Comparison of ENCODE assay signal across 26 mouse cellular contexts in the genomic region with DNA sequence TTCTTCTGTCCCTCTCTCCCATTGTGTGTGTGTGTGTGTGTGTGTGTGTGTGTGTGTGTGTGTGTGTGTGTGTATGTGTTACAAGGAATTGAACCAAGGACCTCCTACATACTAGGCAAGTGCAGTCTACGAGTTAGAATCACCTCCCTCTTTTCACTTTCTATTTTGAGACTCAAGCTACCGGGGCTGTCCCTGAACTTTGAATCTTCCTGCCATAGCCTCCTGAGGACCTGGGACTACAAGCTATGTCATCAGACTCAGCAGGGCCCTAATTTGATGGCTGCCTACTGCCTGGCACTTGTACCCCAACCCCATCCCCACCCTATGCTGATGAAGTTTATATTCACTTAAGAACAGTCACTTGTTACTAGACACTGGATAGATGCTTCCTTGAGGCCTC. TPM values are rescaled to one million over a fixed set of nuclear protein-coding genes. Genes with fewer than 3 reads are reported as not detected.
DNase-seq lines count a peak whose midpoint lies in the region; TF ChIP-seq lines count a peak whose summit lies in the region.
"Had no signal": no experiment of that assay in that cellular context is flagged by ENCODE, and none has a peak within 500 bp of the region (broad histone marks: within the 10 kb centered on the region; RNA-seq: fewer than 3 reads in every experiment).

No protein-coding gene starts in this region.

- TF ChIP-seq EP300 in CH12.LX (IDR thresholded peaks at IDR 0.05; ENCODE audit: low read length), result no peak

- dilution Hi-C loops in CH12.LX (cut with MboI; ENCODE audit: extremely low pct_ligation_motif_present, extremely low pct_unique_long_range_greater_than_20kb, low sequenced_read_pairs), result no loop called here

- H3K27me3 ChIP-seq in CH12.LX (replicated peaks), result no peaks in the 10 kb centered on the region
- no peaks in the 10 kb centered on the region for H3K27me3 ChIP-seq in splenic B cell, adult 2 months (ENCODE audit: control insufficient read depth, insufficient read depth, low read length, poor library complexity, severe bottlenecking)
- H3K27me3 ChIP-seq: heart, embryonic 12.5 days; heart, embryonic 15.5 days had no signal

- DNase-seq in CD4-positive, CD25-positive, alpha-beta regulatory T cell, adult 2 months (ENCODE audit: low read depth, low spot score), result peak; percentile 63
- peak; percentile 71 for DNase-seq in CH12.LX (ENCODE audit: extremely low read depth)
- peak; percentile 71 for DNase-seq in induced T-regulatory cell, adult 2 months (ENCODE audit: low read depth)
- DNase-seq in splenic B cell, adult 2 months (ENCODE audit: low read depth, low spot score), result peak; percentile 23
- DNase-seq in thymus, postnatal 25 days, result no peak
- no peak for DNase-seq in layer of hippocampus, adult 9-11 months
- DNase-seq in cerebellum, postnatal 36 days, result no peak
- DNase-seq: adrenal gland, postnatal 14 days; cerebellum, adult 11-12 months; cerebellum, adult 9-10 months; cerebellum, postnatal 14 days; embryo, embryonic 11 days; gastrocnemius, postnatal 10 days; heart, adult 18-20 months; heart, postnatal 10 days; heart, postnatal 36 days; kidney, adult 2 months had no signal

- no peak for TF ChIP-seq CTCF in CH12.LX (conservative IDR thresholded peaks at IDR 0.05 in 1 of 2, IDR thresholded peaks at IDR 0.05 in 1 of 2; ENCODE audit: low read depth in 2 of 2, low read length in 2 of 2)

- in situ Hi-C loops in CH12.LX (cut with MboI; ENCODE audit: low pct_ligation_motif_present, low pct_unique_long_range_greater_than_20kb, low sequenced_read_pairs), result no loop called here

- H3K4me1 ChIP-seq in CH12.LX (ENCODE audit: control insufficient read depth in 1 of 2, insufficient read depth in 2 of 2), result peaks cover 28 to 74% of the 10 kb centered on the region in 2 experiments

- H3K27ac ChIP-seq in CH12.LX (ENCODE audit: insufficient read depth, low read depth), result peak overlapping the region; percentile 8; the same call in 1 of the 2 replicates
- H3K27ac ChIP-seq: embryonic facial prominence, embryonic 10.5 days; embryonic facial prominence, embryonic 13.5 days; forebrain, embryonic 12.5 days; forebrain, embryonic 15.5 days; heart, embryonic 15.5 days; hindbrain, embryonic 10.5 days; hindbrain, embryonic 13.5 days had no signal

- H3K4me2 ChIP-seq in CH12.LX (ENCODE audit: insufficient read depth, low read depth, poor library complexity, severe bottlenecking), result peak overlapping the region; percentile 60
- H3K4me2 ChIP-seq: embryonic facial prominence, embryonic 13.5 days; forebrain, embryonic 12.5 days; forebrain, embryonic 15.5 days; heart, embryonic 12.5 days; heart, embryonic 15.5 days; hindbrain, embryonic 13.5 days had no signal

- no peak for TF ChIP-seq POLR2A in CH12.LX (IDR thresholded peaks at IDR 0.05; ENCODE audit: low read depth, low read length)

- no peaks in the 10 kb centered on the region for H3K79me2 ChIP-seq in CH12.LX (replicated peaks; ENCODE audit: control insufficient read depth, extremely low read depth, insufficient read depth, poor library complexity, severe bottlenecking)

- H3K9ac ChIP-seq in CH12.LX (ENCODE audit: insufficient read depth, low read depth), result peak overlapping the region; percentile 52
- H3K9ac ChIP-seq: embryonic facial prominence, embryonic 13.5 days; forebrain, embryonic 12.5 days; forebrain, embryonic 15.5 days; heart, embryonic 12.5 days; heart, embryonic 15.5 days; hindbrain, embryonic 13.5 days had no signal

- no peaks in the 10 kb centered on the region for H3K36me3 ChIP-seq in CH12.LX (replicated peaks in 1 of 2; ENCODE audit: control insufficient read depth in 1 of 2, insufficient read depth in 1 of 2, low read length in 1 of 2)
- H3K36me3 ChIP-seq in splenic B cell, adult 2 months (ENCODE audit: control insufficient read depth, insufficient read depth, low read length, poor library complexity, severe bottlenecking), result no peaks in the 10 kb centered on the region
- H3K36me3 ChIP-seq: embryonic facial prominence, embryonic 10.5 days; embryonic facial prominence, embryonic 13.5 days; forebrain, embryonic 12.5 days; forebrain, embryonic 15.5 days; heart, embryonic 12.5 days; heart, embryonic 15.5 days; hindbrain, embryonic 10.5 days; hindbrain, embryonic 13.5 days had no signal

- no peak for TF ChIP-seq RAD21 in CH12.LX (IDR thresholded peaks at IDR 0.05; ENCODE audit: low read depth, low read length)

- H3K4me3 ChIP-seq in CH12.LX (replicated peaks in 1 of 3; ENCODE audit: low read depth in 2 of 3, low read length in 2 of 3, poor library complexity in 1 of 3), result peak overlapping the region in 1 of 3 experiments; percentile 29
- H3K4me3 ChIP-seq: embryonic facial prominence, embryonic 10.5 days; embryonic facial prominence, embryonic 13.5 days; erythroblast, embryonic 14.5 days; forebrain, embryonic 12.5 days; forebrain, embryonic 15.5 days; heart, embryonic 12.5 days; heart, embryonic 15.5 days; hindbrain, embryonic 10.5 days; hindbrain, embryonic 13.5 days had no signal

- no peaks in the 10 kb centered on the region for H3K9me3 ChIP-seq in CH12.LX (replicated peaks; ENCODE audit: low read length)
- H3K9me3 ChIP-seq: embryonic facial prominence, embryonic 10.5 days; embryonic facial prominence, embryonic 13.5 days; forebrain, embryonic 12.5 days; forebrain, embryonic 15.5 days; heart, embryonic 12.5 days; heart, embryonic 15.5 days; hindbrain, embryonic 10.5 days; hindbrain, embryonic 13.5 days had no signal

TF ChIP-seq in CH12.LX, 34 proteins besides CTCF, POLR2A, EP300 and RAD21:
- TF ChIP-seq ELF1 (IDR thresholded peaks at IDR 0.05; ENCODE audit: low read depth, low read length), result no peak
- no peak for TF ChIP-seq USF1 (IDR thresholded peaks at IDR 0.05; ENCODE audit: low read depth, low read length)
- no peak for TF ChIP-seq SMC3 (IDR thresholded peaks at IDR 0.05; ENCODE audit: low read depth, low read length)
- peak; percentile 88 for TF ChIP-seq MEF2A (IDR thresholded peaks at IDR 0.05; ENCODE audit: borderline replicate concordance, low read depth, low read length)
- no peak for TF ChIP-seq E2F4 (IDR thresholded peaks at IDR 0.05; ENCODE audit: insufficient replicate concordance, low read depth, low read length)
- TF ChIP-seq ZC3H11A (IDR thresholded peaks at IDR 0.05; ENCODE audit: low read depth, low read length), result no peak
- no peak for TF ChIP-seq RCOR1 (conservative IDR thresholded peaks at IDR 0.05; ENCODE audit: low read depth, low read length)
- no peak for TF ChIP-seq UBTF (IDR thresholded peaks at IDR 0.05; ENCODE audit: low read depth, low read length)
- TF ChIP-seq ZNF384 (IDR thresholded peaks at IDR 0.05; ENCODE audit: low read depth, low read length), result no peak
- TF ChIP-seq MXI1 (IDR thresholded peaks at IDR 0.05; ENCODE audit: low read depth, low read length), result no peak
- TF ChIP-seq MAZ (IDR thresholded peaks at IDR 0.05; ENCODE audit: low read depth, low read length), result no peak
- TF ChIP-seq ETS1 (conservative IDR thresholded peaks at IDR 0.05; ENCODE audit: low read depth, low read length), result peak; percentile 27; the same call in 1 of the 2 replicates
- 0 out of 2 replicates have a peak, but pooled peaks have one; percentile 15 for TF ChIP-seq NELFE (IDR thresholded peaks at IDR 0.05; ENCODE audit: low read depth, low read length)

RNA-seq across cellular contexts. Expression of a gene that starts 18.9 kb away (rescaled TPM):
- total RNA-seq in CH12.LX (2012; rRNA removed) (43.7 and 74.4 TPM in 2 replicates), CH12.LX (2014; rRNA removed) (70.0 and 77.8 TPM in 2 replicates)
- 109 and 110 TPM in 2 replicates for polyA plus RNA-seq in CH12.LX (2012; ENCODE audit: insufficient read length, low read depth)

Comparison
In these comparisons a context has a peak if more than half of its experiments do, and no peak if none do; other contexts are left out.
1. DNase-seq: peak in CD4-positive, CD25-positive, alpha-beta regulatory T cell, adult 2 months (single experiment), CH12.LX (single experiment), induced T-regulatory cell, adult 2 months (single experiment) and splenic B cell, adult 2 months (single experiment); none in thymus, postnatal 25 days (single experiment), layer of hippocampus, adult 9-11 months (single experiment) and cerebellum, postnatal 36 days (0 of 2).